In the genomic region with DNA sequence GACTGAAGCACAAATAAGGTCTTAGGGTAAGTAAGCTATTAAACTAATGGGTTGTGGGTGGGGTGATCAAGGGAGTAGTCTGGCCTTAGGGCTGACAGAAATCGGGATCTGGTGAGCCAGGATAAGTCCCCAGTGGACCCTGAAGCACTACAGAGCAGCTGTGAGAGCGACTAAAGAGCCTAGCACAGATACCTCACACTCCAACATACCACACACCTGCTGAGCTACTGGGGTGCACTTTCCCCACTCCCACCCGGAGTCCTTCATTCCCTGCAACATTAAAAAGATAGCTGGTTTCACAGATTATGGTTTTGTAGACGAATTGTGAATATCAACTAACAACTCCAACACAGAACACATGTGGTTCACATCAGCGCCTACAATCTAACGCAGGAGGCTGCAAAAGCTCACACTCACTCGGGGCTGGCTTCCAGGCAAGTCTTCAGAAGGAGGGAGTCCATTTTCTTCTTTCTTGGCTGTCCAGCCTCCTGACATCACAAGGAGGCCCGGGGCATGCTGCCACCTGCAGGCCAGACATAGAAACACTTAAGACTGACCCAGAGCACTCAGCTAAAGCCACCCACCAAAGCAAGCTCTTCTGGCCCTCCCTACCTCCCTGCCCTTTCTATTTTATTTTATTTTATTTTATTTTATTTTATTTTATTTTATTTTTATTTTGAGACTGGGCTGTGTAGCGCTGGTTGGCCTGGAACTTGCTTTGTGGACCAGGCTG, we compare ENCODE assay signal across 7 mouse cellular contexts. TPM values are rescaled to one million over a fixed set of nuclear protein-coding genes. Genes with fewer than 3 reads are reported as not detected.
DNase-seq lines count a peak whose midpoint lies in the region; ATAC-seq lines count a peak whose summit lies in the region.

No protein-coding gene starts in this region.

- H3K27me3 ChIP-seq in intestine, embryonic 15.5 days (replicated peaks): no peaks in the 10 kb centered on the region
- H3K27me3 ChIP-seq in limb, embryonic 10.5 days (ENCODE audit: low read depth, poor library complexity, severe bottlenecking): no peaks in the 10 kb centered on the region
- no peaks in the 10 kb centered on the region for H3K27me3 ChIP-seq in midbrain, embryonic 15.5 days (replicated peaks)

- no peaks in the 10 kb centered on the region for H3K9me3 ChIP-seq in intestine, embryonic 15.5 days
- no peaks in the 10 kb centered on the region for H3K9me3 ChIP-seq in limb, embryonic 10.5 days (replicated peaks)
- H3K9me3 ChIP-seq in midbrain, embryonic 15.5 days: no peaks in the 10 kb centered on the region

- ATAC-seq in intestine, embryonic 15.5 days: peak; percentile 86
- ATAC-seq in midbrain, embryonic 15.5 days (replicated peaks): peak; percentile 58; the same call in 1 of the 2 replicates

- H3K9ac ChIP-seq in intestine, embryonic 15.5 days: no peak overlapping the region
- H3K9ac ChIP-seq in midbrain, embryonic 15.5 days: no peak overlapping the region

- no peak overlapping the region for H3K4me2 ChIP-seq in intestine, embryonic 15.5 days (replicated peaks)
- peak overlapping the region; percentile 9; the same call in 1 of the 2 replicates for H3K4me2 ChIP-seq in midbrain, embryonic 15.5 days

- H3K4me3 ChIP-seq in intestine, embryonic 15.5 days (replicated peaks): no peak overlapping the region
- no peak overlapping the region for H3K4me3 ChIP-seq in limb, embryonic 10.5 days
- H3K4me3 ChIP-seq in midbrain, embryonic 15.5 days: no peak overlapping the region

- H3K27ac ChIP-seq in intestine, embryonic 15.5 days: no peak overlapping the region; the same call in 1 of the 2 replicates
- H3K27ac ChIP-seq in limb, embryonic 10.5 days: peak overlapping the region; percentile 70; the same call in 1 of the 2 replicates
- no peak overlapping the region for H3K27ac ChIP-seq in midbrain, embryonic 15.5 days

- peak; percentile 88 for DNase-seq in adrenal gland, postnatal 10 days
- DNase-seq in embryo, embryonic 10.5 days (ENCODE audit: low spot score): peak; percentile 85
- DNase-seq in gastrocnemius, postnatal 25 days: peak; percentile 80
- peak; percentile 82 for DNase-seq in limb, embryonic 10.5 days (ENCODE audit: low spot score)
- DNase-seq in spleen, adult 18-20 months: peak; percentile 63 to 73

- no peaks in the 10 kb centered on the region for H3K36me3 ChIP-seq in intestine, embryonic 15.5 days
- no peaks in the 10 kb centered on the region for H3K36me3 ChIP-seq in limb, embryonic 10.5 days
- no peaks in the 10 kb centered on the region for H3K36me3 ChIP-seq in midbrain, embryonic 15.5 days (replicated peaks)

- 33% methylated on average over 9 of the region's 9 CpGs for WGBS in intestine, embryonic 15.5 days
- WGBS in limb, embryonic 10.5 days: 33% methylated on average over 9 of the region's 9 CpGs
- 32% methylated on average over 9 of the region's 9 CpGs for WGBS in midbrain, embryonic 15.5 days

- H3K4me1 ChIP-seq in intestine, embryonic 15.5 days (replicated peaks): peaks cover 13% of the 10 kb centered on the region
- H3K4me1 ChIP-seq in limb, embryonic 10.5 days: peaks cover 10% of the 10 kb centered on the region
- H3K4me1 ChIP-seq in midbrain, embryonic 15.5 days: no peaks in the 10 kb centered on the region

RNA-seq across cellular contexts. Expression of a gene that starts 9.3 kb away (rescaled TPM):
- total RNA-seq in adrenal gland, postnatal 10 days (2021): 1 to 10 TPM; 5.7 to 7.9 TPM
- total RNA-seq in gastrocnemius, postnatal 25 days (2021): 1 to 10 TPM; 2.0 TPM
- 1.2 and 1.7 TPM in 2 replicates for polyA plus RNA-seq in intestine, embryonic 15.5 days (2015; fragmentation: Nextera tagmentation; extraction: Ambion mirVana)
- 0.41 TPM in 1 of 2 replicates, not detected in the other for polyA plus RNA-seq in limb, embryonic 10.5 days (2016; fragmentation: Nextera tagmentation; extraction: Ambion mirVana)
- 0.26 and 0.27 TPM in 2 replicates for polyA plus RNA-seq in midbrain, embryonic 15.5 days (2015; fragmentation: Nextera tagmentation; extraction: Ambion mirVana)

RNA-seq across cellular contexts. Expression of a gene that starts 41.7 kb away (rescaled TPM):
- total RNA-seq in adrenal gland, postnatal 10 days (2021): 10 to 100 TPM; 33.7 to 40.7 TPM
- 10 to 100 TPM; 10.6 to 10.7 TPM for total RNA-seq in gastrocnemius, postnatal 25 days (2021)
- 10.5 and 10.9 TPM in 2 replicates for polyA plus RNA-seq in intestine, embryonic 15.5 days (2015; fragmentation: Nextera tagmentation; extraction: Ambion mirVana)
- polyA plus RNA-seq in limb, embryonic 10.5 days (2016; fragmentation: Nextera tagmentation; extraction: Ambion mirVana): 4.8 and 4.9 TPM in 2 replicates
- polyA plus RNA-seq in midbrain, embryonic 15.5 days (2015; fragmentation: Nextera tagmentation; extraction: Ambion mirVana): 10.6 and 11.3 TPM in 2 replicates
